Mouse (Mus musculus): ENCODE measurements around the gene Arhgdig. TPM values are rescaled to one million over a fixed set of nuclear protein-coding genes. Genes with fewer than 3 reads are reported as not detected.
"Not testable (repeated sequence)": the region's sequence is repeated elsewhere in the genome, so short reads cannot be mapped to it uniquely, and the experiment has no call there.

Gene Arhgdig
- polyA plus RNA-seq, 1 experiment, result 3.1 TPM

GRCm38 (mm10) chr17:26191486-26191885, 16.1 kb downstream of the Arhgdig start:
- not testable (repeated sequence) for H3K27ac ChIP-seq (replicated peaks; ENCODE audit: low read depth, low read length); H3K4me1 ChIP-seq (ENCODE audit: control insufficient read depth, insufficient read depth, insufficient read length, low read length); H3K4me3 ChIP-seq (ENCODE audit: insufficient read depth, low read depth, low read length)

GRCm38 (mm10) chr17:26188091-26188805, 19.3 kb downstream of the Arhgdig start:
- no peaks in the 10 kb centered on the region for H3K4me1 ChIP-seq (ENCODE audit: control insufficient read depth, insufficient read depth, insufficient read length, low read length)
- no peak overlapping the region for H3K4me3 ChIP-seq (ENCODE audit: insufficient read depth, low read depth, low read length)
- no peak overlapping the region for H3K27ac ChIP-seq (replicated peaks; ENCODE audit: low read depth, low read length)

- Histone ChIP-seq H3K4me1 (ENCODE audit: control insufficient read depth, insufficient read depth, insufficient read length, low read length) (no peaks in the 10 kb centered on the region), H3K4me3 (ENCODE audit: insufficient read depth, low read depth, low read length) (no peak overlapping the region), H3K27ac (replicated peaks; ENCODE audit: low read depth, low read length) (no peak overlapping the region)
These were observed 20.0 kb downstream of the Arhgdig start for GRCm38 (mm10) chr17:26187592-26187991.

- Histone ChIP-seq H3K27ac (replicated peaks; ENCODE audit: low read depth, low read length) (no peak overlapping the region), H3K4me3 (ENCODE audit: insufficient read depth, low read depth, low read length) (no peak overlapping the region), H3K4me1 (ENCODE audit: control insufficient read depth, insufficient read depth, insufficient read length, low read length) (no peaks in the 10 kb centered on the region)
These were observed 26.4 kb downstream of the Arhgdig start for GRCm38 (mm10) chr17:26181179-26181578.

- H3K4me1 ChIP-seq (ENCODE audit: control insufficient read depth, insufficient read depth, insufficient read length, low read length), result no peaks in the 10 kb centered on the region
- no peak overlapping the region for H3K27ac ChIP-seq (replicated peaks; ENCODE audit: low read depth, low read length)
- H3K4me3 ChIP-seq (ENCODE audit: insufficient read depth, low read depth, low read length), result no peak overlapping the region
These were observed 29.0 kb downstream of the Arhgdig start for GRCm38 (mm10) chr17:26178611-26179010.

GRCm38 (mm10) chr17:26175248-26175647, 32.3 kb downstream of the Arhgdig start:
- H3K27ac ChIP-seq (replicated peaks; ENCODE audit: low read depth, low read length); H3K4me1 ChIP-seq (ENCODE audit: control insufficient read depth, insufficient read depth, insufficient read length, low read length); H3K4me3 ChIP-seq (ENCODE audit: insufficient read depth, low read depth, low read length): not testable (repeated sequence)

GRCm38 (mm10) chr17:26168039-26168438, 39.5 kb downstream of the Arhgdig start:
- peak overlapping the region; percentile 72 for H3K27ac ChIP-seq (replicated peaks; ENCODE audit: low read depth, low read length)
- no peak overlapping the region for H3K4me3 ChIP-seq (ENCODE audit: insufficient read depth, low read depth, low read length)
- no peaks in the 10 kb centered on the region for H3K4me1 ChIP-seq (ENCODE audit: control insufficient read depth, insufficient read depth, insufficient read length, low read length)

GRCm38 (mm10) chr17:26162736-26163135, 44.9 kb downstream of the Arhgdig start:
- Histone ChIP-seq H3K4me1 (ENCODE audit: control insufficient read depth, insufficient read depth, insufficient read length, low read length) (no peaks in the 10 kb centered on the region), H3K27ac (replicated peaks; ENCODE audit: low read depth, low read length) (no peak overlapping the region), H3K4me3 (ENCODE audit: insufficient read depth, low read depth, low read length) (no peak overlapping the region)

- Histone ChIP-seq H3K4me1 (ENCODE audit: control insufficient read depth, insufficient read depth, insufficient read length, low read length) (no peaks in the 10 kb centered on the region), H3K27ac (replicated peaks; ENCODE audit: low read depth, low read length) (no peak overlapping the region), H3K4me3 (ENCODE audit: insufficient read depth, low read depth, low read length) (no peak overlapping the region)
These were observed 55.5 kb downstream of the Arhgdig start for GRCm38 (mm10) chr17:26151886-26152630.

Other genes starting within 250 kb of the Arhgdig start
- 4.7 and 5.6 TPM in 2 replicates for gene Capn15, start 222.0 kb downstream of the Arhgdig start, polyA plus RNA-seq (2012; ENCODE audit: insufficient read depth, insufficient read length, missing spikeins)
- gene Rab11fip3, start 138.2 kb downstream of the Arhgdig start, polyA plus RNA-seq (2012; ENCODE audit: insufficient read depth, insufficient read length, missing spikeins), result 5.3 and 5.7 TPM in 2 replicates
- 48.4 and 53.1 TPM in 2 replicates for gene Decr2, start 117.4 kb downstream of the Arhgdig start, polyA plus RNA-seq (2012; ENCODE audit: insufficient read depth, insufficient read length, missing spikeins)
- 1.9 and 5.5 TPM in 2 replicates for gene Nme4, start 112.2 kb downstream of the Arhgdig start, polyA plus RNA-seq (2012; ENCODE audit: insufficient read depth, insufficient read length, missing spikeins)
- 3.0 and 5.1 TPM in 2 replicates for gene Tmem8, start 94.5 kb downstream of the Arhgdig start, polyA plus RNA-seq (2012; ENCODE audit: insufficient read depth, insufficient read length, missing spikeins)
- 126 and 135 TPM in 2 replicates for gene Mrpl28, start 84.3 kb downstream of the Arhgdig start, polyA plus RNA-seq (2012; ENCODE audit: insufficient read depth, insufficient read length, missing spikeins)
- 10.5 and 10.9 TPM in 2 replicates for gene Axin1, start 69.1 kb downstream of the Arhgdig start, polyA plus RNA-seq (2012; ENCODE audit: insufficient read depth, insufficient read length, missing spikeins)
- not detected in 2 replicates for gene Pdia2, start 8.7 kb downstream of the Arhgdig start, polyA plus RNA-seq (2012; ENCODE audit: insufficient read depth, insufficient read length, missing spikeins)
- gene Rgs11, start 4.8 kb downstream of the Arhgdig start, polyA plus RNA-seq (2012; ENCODE audit: insufficient read depth, insufficient read length, missing spikeins), result not detected in 2 replicates
- gene Fam234a, start 36.5 kb upstream of the Arhgdig start, polyA plus RNA-seq (2012; ENCODE audit: insufficient read depth, insufficient read length, missing spikeins), result 42.0 and 48.6 TPM in 2 replicates
- 10.7 and 23.5 TPM in 2 replicates for gene Luc7l, start 45.1 kb upstream of the Arhgdig start, polyA plus RNA-seq (2012; ENCODE audit: insufficient read depth, insufficient read length, missing spikeins)
- gene Neurl1b, start 207.0 kb upstream of the Arhgdig start, polyA plus RNA-seq (2012; ENCODE audit: insufficient read depth, insufficient read length, missing spikeins), result 0.99 and 1.8 TPM in 2 replicates